Mouse (Mus musculus): ENCODE data around the gene AI597479.
A peak's percentile ranks its signal among the peaks of the same experiment; 100 is the strongest.
"Not testable (repeated sequence)": the region's sequence is repeated elsewhere in the genome, so short reads cannot be mapped to it uniquely, and the experiment has no call there.

AI597479 gene

DNA sequence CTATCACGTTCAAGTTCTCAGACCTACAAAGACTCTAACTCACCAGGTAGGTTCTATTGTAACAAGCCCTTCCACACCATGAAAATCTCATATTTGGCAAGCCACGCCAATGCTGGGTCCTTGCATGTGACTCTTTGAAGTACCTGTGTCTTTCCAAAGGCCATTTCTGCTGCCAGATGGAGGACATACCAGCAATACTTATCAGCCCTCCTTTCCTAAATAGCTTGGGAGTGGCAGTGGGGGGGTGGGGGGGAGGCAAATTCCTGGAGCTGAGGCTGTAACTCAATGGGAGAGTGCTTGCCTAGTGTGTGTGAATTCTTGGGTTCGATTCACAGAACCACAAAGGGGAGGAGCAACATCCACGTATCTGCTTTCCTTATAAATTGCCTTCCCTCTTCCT lies 26.2 kb downstream of the AI597479 start:
- no peak for DNase-seq (ENCODE audit: low read depth)

DNA sequence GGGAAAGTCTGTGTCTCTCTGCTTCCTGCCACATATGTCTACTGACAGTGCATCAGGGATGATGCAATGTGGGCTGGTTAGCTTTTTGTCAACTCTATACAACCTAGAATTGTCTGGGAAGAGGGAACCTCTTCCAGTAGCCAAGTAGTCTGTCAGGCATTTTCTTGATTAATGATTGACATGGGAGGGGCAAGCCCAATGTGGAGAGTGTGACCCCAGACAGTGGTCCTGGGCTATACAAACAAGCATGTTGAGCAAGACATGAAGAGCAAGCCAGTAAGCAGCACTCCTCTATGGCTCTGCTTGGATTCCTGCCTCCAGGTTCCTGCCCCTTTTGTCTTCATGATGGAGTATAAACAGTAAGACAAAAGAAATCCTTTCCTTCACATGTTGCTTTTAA lies 28.7 kb downstream of the AI597479 start:
- DNase-seq (ENCODE audit: low read depth) = no peak

DNA sequence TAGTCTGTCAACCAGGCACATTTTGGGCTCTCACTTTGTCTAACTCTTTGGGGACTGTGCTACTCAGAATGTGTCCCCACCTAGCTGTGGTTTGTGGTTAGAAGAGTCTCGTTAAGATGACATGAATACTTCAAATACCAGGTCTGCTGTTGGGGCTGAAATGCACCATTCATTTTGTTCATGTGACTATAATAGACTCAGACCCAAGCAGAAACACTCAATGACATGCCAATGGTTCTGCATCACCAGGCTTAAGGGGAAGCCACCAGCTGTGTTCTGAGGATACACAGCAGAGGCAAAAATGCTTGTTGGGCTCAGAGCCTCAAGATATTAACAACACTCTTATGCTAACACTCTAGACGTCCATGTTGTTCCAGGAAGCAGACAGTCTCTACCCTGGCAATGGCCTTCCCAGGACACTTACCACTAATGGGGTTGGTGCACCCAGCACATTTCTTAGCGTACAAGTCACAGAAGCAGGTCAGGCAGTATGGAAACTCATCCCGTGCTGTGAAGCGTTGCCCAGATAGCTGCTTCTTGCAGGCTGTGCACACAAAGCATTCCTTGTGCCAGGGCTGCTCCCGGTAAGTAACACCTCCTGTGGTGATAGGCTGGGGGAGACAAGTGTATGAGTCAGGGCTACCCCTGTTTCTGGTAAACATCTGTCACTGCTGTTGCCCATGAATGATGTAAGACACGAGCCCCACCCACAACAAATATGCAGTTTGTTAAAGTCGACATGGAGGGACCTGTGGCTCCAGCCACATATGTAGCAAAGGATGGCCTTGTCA lies 29.5 kb downstream of the AI597479 start:
- DNase-seq (ENCODE audit: low read depth) = no peak

DNA sequence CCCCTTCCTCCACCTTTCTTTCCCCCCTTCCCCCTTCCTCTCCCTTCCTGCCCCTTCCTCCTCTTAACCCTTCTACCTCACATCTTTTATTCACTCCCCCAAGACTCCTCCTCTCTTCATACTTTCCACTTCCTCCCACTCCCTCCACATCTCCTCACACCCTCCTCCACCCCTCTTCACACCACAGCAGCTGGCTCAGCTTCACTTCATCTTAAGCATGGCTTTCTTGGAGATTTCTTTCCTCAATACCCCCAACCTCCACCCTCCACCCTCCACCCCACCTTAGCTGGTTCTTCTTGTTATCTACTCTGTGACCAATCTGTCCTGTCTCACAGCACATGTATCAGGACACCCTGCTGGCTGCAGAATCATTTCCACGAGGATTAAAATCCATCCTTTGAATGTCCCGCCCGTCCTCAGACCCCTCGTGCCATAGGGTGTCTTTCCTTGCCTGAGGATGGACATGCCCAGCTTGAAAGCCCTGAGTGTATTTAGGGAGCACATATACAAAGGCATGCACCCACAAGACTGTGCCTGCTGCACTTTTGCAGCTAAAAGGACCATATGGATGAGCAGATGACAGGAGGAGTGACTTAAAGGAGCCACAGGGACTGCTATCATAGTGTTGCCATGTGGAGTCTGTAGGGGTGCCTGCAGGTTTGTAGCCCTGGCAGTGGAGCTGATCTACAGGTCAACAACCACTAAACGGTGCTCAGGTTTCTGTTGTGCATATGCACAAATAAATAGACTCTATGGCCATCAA lies 31.9 kb downstream of the AI597479 start:
- DNase-seq (ENCODE audit: low read depth) = no peak

DNA sequence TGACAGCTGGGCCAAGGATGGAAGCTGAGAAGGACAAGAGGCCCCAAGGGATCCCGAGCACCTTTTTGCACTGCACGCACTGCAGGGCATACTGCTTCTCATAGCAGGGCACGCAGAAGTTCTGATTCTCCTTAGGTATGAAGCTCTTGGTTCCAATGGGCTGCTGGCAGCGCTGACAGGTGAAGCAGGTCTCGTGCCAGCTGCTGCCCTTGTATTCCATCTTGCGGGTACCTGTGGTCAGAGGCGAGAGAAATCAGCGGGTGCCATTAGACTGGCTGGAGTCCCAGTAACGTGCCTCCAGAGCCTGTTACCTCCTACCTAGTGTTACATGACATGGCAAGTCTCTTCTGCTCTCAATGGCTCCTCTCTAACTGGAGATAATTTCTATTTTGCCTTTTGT lies 33.1 kb downstream of the AI597479 start:
- no peak for DNase-seq (ENCODE audit: low read depth)

DNA sequence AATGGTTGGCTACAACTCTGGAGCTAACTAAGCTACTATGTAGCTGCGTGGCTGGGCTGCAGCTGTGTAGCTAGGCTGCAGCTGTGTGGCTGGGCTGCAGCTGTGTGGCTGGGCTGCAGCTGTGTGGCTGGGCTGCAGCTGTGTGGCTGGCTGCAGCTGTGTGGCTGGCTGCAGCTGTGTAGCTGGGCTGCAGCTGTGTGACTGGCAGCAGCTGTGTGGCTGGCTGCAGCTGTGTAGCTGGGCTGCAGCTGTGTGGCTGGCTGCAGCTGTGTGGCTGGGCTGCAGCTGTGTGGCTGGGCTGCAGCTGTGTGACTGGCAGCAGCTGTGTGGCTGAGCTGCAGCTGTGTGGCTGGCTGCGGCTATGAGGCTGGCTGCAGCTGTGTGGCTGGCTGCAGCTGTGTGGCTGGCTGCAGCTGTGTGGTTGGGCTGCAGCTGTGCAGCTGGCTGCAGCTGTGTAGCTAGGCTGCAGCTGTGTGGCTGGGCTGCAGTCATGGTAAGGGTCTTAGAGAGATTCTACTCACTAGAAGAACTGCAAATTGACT lies 38.0 kb downstream of the AI597479 start:
- not testable (repeated sequence) for DNase-seq (ENCODE audit: low read depth)

DNA sequence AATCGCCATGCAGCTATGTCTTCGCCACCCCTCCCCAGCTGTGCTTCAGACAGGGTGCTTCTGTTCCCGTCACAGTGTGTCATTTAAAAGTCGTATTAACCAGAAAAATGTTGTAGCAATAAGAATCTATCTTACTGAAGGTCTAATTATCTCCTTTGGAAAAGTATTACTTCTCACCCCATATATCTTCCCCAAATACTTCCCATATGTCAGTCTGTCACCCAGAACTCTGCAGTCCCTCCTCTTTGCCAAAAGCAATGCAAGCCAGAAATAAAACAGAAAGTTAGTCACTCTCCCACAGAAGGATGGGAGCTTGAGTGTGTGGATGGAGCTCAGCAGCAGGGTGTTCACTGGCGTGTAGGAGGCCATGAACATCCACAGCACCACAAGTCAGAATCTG lies 38.8 kb downstream of the AI597479 start:
- no peak for DNase-seq (ENCODE audit: low read depth)

DNA sequence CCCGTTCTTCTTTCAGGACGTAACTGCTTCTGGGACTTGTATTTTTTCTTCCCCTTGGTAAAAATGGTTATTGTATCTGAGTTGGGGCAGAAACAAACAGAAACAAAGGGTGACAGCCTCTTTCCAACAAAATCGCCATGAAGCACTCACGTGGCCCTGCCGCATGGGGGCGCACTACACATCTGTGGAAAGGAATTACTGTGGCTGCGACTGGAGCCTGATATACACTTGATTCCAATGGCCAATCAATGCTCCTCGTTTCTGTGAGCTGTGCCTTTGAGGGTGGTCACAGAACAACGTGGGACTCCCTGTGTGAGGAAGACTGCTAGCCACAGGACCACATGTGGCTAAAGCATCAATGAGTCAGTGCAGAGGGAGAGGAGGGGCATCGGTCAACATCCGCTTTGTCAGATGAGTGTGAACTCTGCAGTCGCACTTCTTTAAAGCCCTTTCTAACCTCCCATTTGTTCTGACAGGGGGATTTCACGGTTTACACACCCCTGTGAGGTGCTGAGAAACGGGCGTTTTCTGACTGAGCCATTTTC lies 39.8 kb downstream of the AI597479 start:
- no peak for DNase-seq (ENCODE audit: low read depth)

DNA sequence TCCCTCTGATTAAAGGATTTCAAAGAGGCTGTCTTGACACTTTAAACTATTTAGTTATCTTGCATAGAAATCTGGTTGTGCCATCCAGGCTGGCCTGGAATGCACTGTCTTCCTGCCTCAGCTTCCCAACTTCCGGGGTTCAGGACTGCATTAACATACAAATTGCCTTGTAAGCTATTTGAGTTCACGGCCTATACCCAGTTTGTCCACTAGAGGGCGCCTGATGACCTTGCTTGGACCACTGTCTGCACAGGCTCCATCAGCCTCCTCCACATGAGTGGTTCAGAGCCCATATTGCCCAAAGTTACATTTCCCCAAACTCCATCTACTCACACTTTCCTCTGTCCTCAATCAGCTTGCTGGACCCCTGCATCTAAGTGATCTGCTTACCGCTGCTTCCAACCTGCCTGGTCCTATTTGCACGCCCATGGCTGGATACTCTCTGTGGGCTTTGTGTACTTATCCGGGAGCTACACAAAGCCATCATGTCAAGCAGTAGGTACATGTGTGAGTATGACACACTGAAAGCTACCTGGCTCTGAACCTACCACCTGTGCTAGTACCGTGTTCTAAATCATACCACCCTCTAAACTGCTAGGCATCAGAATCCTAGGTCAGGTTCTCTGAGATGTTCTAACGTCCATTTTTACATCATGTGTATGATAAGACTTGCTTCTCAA lies 41.2 kb downstream of the AI597479 start:
- DNase-seq (ENCODE audit: low read depth) = peak; percentile 69

DNA sequence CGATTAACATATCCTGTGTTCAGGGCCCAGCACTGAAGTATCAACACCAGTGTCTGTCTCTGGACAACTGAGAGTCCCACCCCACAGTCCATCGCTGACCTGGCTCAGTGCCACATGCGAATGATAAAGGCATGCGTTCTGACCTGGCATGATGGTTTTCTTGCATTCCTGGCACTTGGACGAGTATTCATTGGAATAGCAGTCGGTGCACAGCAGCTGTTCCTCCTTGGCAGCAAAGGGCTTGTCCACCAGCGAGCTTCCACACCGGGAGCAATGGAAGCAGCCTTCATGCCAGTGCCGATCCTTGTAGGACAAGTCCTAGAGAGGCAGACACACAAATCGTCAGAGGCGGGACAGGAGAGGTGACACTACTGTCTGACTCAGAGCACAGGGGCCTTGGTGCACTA lies 43.0 kb downstream of the AI597479 start:
- DNase-seq (ENCODE audit: low read depth) = no peak

DNA sequence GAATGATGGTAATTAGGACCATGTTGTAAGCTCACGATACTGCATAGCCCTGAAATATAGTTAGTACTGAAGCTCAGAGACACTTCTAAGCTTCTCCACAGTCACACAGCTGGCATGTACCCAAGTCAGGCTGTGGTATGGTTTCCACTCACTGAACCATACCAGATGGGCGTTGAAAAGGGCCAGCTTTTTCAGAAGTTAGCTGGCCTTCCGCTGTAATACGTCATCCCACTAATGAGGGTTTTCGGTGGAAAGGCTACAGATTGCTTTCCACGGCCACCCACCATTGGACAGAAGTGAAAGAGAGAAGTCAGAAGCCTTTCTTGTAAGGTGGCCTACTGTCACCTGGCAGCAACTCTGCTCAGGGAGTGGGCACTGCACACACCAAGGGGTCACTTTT lies 44.3 kb downstream of the AI597479 start:
- DNase-seq (ENCODE audit: low read depth) = no peak

DNA sequence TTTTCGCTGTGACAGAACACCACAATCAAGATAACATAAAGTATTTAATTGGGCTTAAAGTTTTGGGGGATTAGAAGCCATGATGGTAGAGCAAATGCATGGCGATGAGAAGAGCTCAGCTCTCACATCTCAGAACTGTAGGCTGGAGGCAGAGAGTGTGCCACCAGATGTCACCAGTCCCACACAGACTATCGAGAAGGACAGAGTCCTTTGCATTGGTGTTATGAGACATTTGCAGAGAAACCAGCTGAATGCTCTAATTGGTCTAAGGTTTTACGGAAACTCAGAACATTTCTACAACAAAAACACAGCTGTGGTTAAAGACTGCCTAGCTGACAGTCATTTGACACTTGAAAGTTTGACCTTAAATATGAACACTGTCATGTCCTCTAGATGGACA lies 44.8 kb downstream of the AI597479 start:
- DNase-seq (ENCODE audit: low read depth) = no peak

DNA sequence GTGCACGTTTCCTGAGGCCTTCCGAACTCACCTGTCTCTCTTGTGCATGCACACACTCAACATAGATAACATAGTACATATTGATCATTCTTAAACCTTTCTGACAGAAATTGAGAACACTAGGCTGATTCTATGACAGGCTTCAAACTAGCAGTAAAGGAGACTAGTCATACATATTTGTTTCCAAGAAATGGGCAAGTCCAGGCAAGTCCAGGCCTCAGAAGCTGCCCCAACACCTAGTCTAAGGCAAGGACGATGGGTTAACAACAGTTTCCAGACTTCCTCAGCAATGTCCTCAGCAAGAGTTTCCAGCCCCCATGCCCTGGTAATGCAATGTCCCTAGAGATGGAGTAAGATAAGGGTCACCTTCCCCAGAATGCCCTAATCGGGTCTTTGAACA lies 45.3 kb downstream of the AI597479 start:
- DNase-seq (ENCODE audit: low read depth) = no peak

DNA sequence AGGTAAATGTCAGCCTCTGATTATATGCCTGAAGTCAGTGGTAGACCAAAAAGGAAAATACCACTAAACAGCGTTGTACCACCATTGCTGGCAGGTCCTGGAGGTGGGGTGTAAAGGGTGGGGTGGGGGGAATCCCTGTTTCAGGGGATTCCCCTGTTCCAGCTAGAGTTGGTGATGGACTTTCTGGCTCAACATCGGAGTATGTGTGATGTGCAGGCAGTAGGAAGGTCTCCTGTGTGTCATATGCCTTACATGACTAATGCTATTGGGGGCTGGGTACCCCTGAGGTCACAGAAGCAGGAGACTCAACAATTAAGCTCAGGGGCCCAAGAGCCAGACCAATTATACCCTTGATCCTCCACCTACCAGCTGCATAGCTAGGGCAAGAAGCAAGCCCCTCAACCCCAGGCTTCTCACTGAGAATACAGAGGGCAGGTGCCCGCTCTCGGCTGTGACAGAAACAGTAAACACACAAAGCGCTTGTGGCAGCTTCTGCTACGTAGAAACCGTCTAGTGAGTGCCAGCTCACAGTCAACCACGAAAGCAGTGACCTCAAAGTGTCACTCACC lies 45.9 kb downstream of the AI597479 start:
- DNase-seq (ENCODE audit: low read depth) = no peak

DNA sequence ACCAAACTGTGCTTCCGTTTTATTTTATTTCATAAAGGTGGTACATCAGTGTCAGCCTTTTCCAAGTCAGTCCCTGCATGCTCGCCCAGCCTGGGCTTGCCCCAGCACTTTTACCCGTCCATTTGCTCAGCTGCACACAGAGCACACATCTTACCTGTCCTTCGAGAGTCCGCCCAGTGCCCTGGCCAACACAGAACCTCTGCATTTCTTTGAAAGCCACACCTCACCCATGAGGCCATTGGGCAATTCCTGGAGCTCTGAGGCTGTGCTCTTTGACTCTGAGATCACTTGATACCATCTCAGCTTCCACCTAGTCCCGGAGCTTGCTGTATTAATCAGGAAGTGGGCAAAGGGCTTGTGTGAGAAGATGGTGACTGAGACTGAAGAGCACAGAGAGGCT lies 46.9 kb downstream of the AI597479 start:
- DNase-seq (ENCODE audit: low read depth) = no peak

DNA sequence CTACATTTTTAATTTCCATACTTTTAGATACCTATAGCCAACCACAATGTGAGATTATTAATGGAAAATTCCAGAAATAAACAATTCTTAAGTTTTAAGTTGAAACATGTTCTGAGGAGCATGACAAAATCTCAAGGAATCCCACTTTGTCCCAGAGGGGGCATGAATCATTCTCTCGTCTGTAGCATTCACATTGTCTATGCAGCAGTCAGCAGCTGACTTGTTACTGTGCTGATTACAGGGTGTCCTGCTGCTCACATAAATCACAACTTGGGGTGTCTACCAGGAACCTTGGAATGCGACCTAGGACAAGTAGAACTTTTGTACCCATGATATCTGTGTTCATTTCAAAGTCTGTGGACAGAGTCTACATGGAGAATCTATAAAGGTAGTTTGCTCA lies 49.0 kb downstream of the AI597479 start:
- DNase-seq (ENCODE audit: low read depth) = no peak

DNA sequence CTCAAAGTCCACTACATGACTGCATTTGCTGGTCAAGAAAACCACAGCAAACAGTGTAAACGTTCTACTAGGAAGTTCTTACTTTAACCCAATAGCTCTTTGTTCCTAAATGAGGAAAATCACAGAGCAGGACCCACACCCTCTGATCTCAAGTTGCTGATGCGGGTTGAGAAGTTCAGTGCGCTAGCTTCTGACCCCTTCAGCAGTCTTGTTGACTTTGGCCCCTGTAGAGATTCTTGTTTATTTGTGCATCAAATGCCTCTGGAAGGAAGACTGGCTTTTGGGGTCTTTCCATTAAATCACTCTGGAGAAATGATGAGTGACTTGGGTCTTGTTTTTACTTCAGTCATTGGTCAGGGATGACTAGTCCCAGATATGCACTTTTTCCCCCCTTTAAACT lies 51.7 kb downstream of the AI597479 start:
- no peak for DNase-seq (ENCODE audit: low read depth)

DNA sequence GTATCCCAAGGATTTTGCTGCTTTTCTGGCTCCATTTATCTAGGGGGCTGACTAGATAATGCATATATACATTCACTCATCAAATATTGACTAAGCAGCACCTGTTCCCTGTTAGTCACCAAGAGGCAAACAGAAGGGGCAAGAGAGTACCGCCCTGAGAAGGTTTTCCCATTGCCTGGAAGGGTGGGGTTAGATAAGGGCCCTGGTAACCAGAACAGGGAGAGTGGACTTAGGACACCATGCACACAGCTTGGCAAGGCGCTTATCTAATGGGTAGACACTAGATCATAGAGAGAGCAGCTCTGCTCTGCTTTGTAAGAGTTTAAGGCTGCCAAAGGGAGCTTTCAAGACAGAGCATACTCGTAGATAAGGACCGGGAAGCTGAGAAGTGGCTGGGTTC lies 54.1 kb downstream of the AI597479 start:
- no peak for DNase-seq (ENCODE audit: low read depth)

DNA sequence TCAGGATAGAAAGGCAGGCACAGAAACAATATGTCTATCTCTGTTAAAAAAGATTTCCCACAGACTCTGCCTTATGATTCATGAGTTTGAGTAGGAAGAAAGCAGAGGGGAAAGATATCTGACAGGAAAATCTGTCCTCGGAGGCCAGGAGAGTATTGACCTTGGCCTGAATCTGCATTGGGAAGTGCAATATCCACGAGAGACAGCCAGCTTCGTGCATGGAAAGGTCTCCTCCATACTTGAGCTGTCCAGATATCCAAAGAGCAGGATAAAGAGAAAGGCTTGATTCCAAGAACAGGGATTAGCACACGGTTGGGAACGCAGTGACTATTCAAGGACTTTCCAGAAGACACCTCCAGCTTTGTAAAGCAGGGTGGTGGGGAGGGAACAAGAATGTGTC lies 55.0 kb downstream of the AI597479 start:
- no peak for DNase-seq (ENCODE audit: low read depth)

DNA sequence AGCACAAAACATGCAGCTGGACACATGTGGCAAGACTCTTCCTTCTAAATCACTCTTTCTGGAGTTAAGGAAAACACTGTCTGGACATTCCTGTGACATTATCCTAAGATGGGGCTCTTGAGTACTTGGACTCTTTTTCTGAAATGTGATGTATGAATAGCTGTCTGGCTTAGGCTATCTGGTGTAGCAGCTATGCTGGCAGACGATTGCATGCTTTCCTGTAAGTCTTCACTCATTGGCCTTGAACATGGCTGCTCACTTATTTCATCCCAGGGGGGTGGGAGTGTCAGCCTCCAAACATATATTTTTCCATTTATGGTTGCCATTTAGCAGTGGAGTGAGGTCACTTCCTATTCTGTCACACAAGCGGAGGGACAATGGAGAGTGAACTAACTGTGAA lies 56.0 kb downstream of the AI597479 start:
- DNase-seq (ENCODE audit: low read depth) = no peak

DNA sequence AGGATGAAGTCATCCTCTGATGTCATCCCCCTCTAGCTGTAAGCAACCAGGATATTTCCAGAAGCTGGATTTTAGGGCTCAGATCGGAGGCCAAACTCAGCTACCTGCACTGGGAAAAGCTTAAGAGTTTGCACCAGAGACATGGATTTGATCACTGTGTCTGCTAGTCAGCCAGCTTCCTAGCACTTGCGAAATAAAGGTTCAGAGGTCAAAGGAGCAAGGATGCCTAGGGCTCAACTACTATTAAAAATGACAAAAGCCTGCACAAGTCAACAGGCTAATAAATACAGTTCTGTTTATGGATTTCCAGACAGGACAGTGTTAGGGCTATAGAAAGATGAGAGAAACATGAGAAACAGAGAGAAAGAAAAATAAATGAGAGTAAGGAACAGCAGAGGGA lies 59.4 kb downstream of the AI597479 start:
- no peak for DNase-seq (ENCODE audit: low read depth)

DNA sequence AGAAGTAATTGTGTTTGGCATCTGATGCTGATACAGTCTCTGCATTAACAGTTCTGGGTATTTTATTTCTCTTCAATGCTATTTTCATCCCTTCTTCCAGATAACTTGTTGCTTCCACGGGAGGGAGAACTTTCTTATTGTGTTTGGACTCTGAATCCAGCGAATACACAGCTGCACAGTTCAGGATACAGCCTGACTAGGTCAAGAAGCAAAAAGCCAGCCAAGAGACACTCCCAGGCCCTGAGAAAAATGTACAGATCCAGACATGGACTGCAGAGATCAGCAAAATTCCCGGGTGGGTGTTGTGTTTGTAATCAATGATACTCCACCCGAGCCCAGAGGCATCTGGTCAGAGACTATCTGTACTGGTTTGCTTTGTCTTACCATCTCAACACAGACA lies 60.9 kb downstream of the AI597479 start:
- no peak for DNase-seq (ENCODE audit: low read depth)

Data from c-Kit-positive CD71-positive TER-119-negative erythroid progenitor cells, embryonic 14.5 days (primary cell).